Mouse (Mus musculus): ENCODE measurements around the gene Fggy. TPM values are rescaled to one million over a fixed set of nuclear protein-coding genes. Genes with fewer than 3 reads are reported as not detected.
A peak's percentile ranks its signal among the peaks of the same experiment; 100 is the strongest.

Gene Fggy
- polyA plus RNA-seq, 1 experiment from 2014 or later = 5.6 TPM

DNA sequence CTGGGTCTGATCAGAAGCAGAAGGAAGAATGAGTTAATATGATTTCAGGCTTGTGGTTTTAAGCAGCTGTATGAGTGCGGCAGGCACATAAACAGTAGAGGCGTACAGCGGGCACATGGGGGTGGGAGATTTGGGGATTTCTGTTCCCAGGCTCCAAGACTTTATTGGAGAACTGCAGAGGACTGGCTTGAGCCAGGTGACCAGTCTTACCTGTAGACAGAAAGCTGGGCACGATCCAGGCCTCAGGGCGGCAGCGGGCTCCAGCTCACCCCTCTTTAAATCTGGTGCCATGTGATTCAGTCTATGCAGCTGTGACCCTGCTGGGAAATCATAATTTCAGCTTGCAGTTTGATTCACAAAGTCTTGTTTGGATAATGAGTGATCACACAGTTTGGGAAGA is 189.6 kb downstream of the Fggy start:
- no peak overlapping the region for H3K4me2 ChIP-seq (ENCODE audit: low read length)
- H3K9ac ChIP-seq (replicated peaks; ENCODE audit: low read depth, low read length) = no peak overlapping the region
- H3K4me3 ChIP-seq (replicated peaks; ENCODE audit: low read length) = no peak overlapping the region

DNA sequence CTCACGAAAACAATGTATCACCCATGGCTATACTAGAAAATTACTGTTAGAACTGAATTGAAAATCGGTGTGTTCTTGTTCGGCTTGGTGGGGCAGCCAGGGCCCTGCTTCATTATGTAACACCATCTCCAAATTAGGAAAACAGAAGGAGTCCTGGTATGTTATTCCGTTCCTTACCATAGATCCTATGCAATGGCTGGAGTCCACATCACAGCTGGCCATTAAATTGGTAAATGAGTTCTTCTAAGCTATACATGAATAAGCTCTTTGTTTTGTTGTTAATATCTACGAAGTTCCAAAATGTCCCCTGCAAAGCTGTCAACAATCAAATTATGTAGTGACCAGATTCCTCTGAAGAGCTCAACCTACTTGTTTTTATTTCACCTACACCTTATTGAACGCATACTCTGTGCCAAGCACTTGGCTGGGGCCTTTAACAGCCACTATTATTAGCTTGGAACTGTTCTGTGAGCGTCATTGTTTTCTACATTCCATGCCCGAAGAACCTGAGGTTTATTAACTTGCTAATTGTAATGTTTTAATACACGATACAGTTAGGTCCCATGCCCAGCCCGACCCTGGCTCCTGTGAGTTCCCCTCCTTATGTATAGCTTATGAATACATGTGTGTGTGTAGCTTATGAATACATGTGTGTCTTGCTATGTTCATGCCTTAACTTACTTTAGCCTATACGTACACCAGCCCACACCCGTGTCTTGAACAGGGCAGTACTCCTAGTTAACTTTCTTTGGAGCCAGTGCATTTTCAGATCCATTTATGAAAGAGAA is 190.3 kb downstream of the Fggy start:
- Histone ChIP-seq H3K9ac (replicated peaks; ENCODE audit: low read depth, low read length) (no peak overlapping the region), H3K27ac (ENCODE audit: low read length) (no peak overlapping the region), H3K4me2 (ENCODE audit: low read length) (no peak overlapping the region), H3K4me1 (replicated peaks; ENCODE audit: control insufficient read depth, insufficient read depth, low read length) (peaks cover 2% of the 10 kb centered on the region; the same call in 1 of the 2 replicates), H3K9me3 (ENCODE audit: control insufficient read depth, low read length) (no peaks in the 10 kb centered on the region), H3K36me3 (ENCODE audit: control insufficient read depth, insufficient read depth) (no peaks in the 10 kb centered on the region), H3K4me3 (replicated peaks; ENCODE audit: low read length) (no peak overlapping the region), H3K27me3 (replicated peaks; ENCODE audit: control insufficient read depth, insufficient read depth, low read length) (no peaks in the 10 kb centered on the region)
- 42% methylated on average over 12 of the region's 12 CpGs for WGBS
- no peak for ATAC-seq

More for the DNA sequence above, 189.6 kb downstream of the Fggy start:
- 84% methylated on average over 6 of the region's 6 CpGs for WGBS
- Histone ChIP-seq H3K27ac (ENCODE audit: low read length) (no peak overlapping the region), H3K4me1 (replicated peaks; ENCODE audit: control insufficient read depth, insufficient read depth, low read length) (no peaks in the 10 kb centered on the region), H3K36me3 (ENCODE audit: control insufficient read depth, insufficient read depth) (no peaks in the 10 kb centered on the region), H3K27me3 (replicated peaks; ENCODE audit: control insufficient read depth, insufficient read depth, low read length) (no peaks in the 10 kb centered on the region), H3K9me3 (ENCODE audit: control insufficient read depth, low read length) (no peaks in the 10 kb centered on the region)
- ATAC-seq = no peak

DNA sequence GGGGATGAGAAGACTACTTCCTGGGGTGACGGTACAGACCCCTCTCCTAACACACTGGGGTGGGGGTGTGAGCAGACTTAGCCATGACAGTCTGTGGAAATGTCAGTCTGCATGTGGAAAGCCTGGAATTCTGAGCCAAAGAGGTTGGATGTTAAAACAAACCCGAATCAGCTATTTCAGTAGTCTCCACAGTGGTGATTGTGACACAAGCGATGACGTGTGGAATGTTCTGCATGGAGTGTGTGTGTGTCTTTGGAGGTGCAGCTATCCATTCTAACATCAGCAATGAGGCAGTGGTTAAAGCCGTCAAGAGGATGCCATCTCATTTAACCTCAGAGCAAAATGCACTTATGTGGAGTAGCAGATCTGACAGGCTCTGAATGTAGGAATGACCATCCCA is 192.9 kb downstream of the Fggy start:
- no peak for ATAC-seq
- no peak overlapping the region for H3K27ac ChIP-seq (ENCODE audit: low read length)
- WGBS = 86% methylated on average over 5 of the region's 5 CpGs
- H3K4me3 ChIP-seq (replicated peaks; ENCODE audit: low read length) = no peak overlapping the region
- H3K4me2 ChIP-seq (ENCODE audit: low read length) = no peak overlapping the region
- no peaks in the 10 kb centered on the region for H3K27me3 ChIP-seq (replicated peaks; ENCODE audit: control insufficient read depth, insufficient read depth, low read length)
- H3K9ac ChIP-seq (replicated peaks; ENCODE audit: low read depth, low read length) = no peak overlapping the region
- no peaks in the 10 kb centered on the region for H3K9me3 ChIP-seq (ENCODE audit: control insufficient read depth, low read length)
- H3K4me1 ChIP-seq (replicated peaks; ENCODE audit: control insufficient read depth, insufficient read depth, low read length) = peaks cover 6% of the 10 kb centered on the region; the same call in 1 of the 2 replicates
- no peaks in the 10 kb centered on the region for H3K36me3 ChIP-seq (ENCODE audit: control insufficient read depth, insufficient read depth)

DNA sequence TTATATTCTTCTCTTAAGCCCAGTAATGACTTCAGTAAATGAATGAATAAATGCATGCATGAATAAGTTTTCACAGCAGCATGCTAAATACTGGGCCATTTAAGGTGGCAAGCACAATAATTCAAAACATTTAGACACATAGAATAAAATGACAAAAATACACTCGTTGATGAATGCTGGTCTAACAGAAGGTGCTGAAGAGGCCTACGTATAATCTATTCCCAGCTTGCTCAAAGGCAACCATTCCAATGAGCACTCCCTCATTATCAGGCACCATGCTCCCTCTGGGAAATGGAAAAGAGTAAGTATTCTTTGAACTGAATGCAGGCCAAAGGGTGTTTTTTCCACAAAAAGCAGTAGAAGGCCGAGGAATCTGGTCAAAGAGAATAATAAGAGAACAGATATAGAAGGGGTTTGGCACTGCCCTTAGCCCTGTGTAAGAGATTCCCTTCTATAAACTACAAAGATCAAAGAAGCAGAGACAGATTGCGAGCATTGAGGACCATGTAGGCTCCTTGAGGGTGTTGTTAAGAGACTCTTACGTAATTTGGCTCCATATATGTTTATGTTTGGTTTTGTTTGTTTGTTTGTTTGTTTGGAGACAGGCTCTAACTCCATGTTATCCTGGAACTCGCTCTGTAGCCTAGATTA is 195.4 kb downstream of the Fggy start:
- no peak overlapping the region for H3K4me3 ChIP-seq (replicated peaks; ENCODE audit: low read length)
- no peak overlapping the region for H3K9ac ChIP-seq (replicated peaks; ENCODE audit: low read depth, low read length)
- H3K9me3 ChIP-seq (ENCODE audit: control insufficient read depth, low read length) = no peaks in the 10 kb centered on the region
- H3K27ac ChIP-seq (ENCODE audit: low read length) = no peak overlapping the region
- H3K27me3 ChIP-seq (replicated peaks; ENCODE audit: control insufficient read depth, insufficient read depth, low read length) = no peaks in the 10 kb centered on the region
- WGBS = 29% methylated on average over 6 of the region's 6 CpGs
- ATAC-seq = peak; percentile 86
- H3K4me1 ChIP-seq (replicated peaks; ENCODE audit: control insufficient read depth, insufficient read depth, low read length) = peaks cover 6% of the 10 kb centered on the region; the same call in 1 of the 2 replicates
- H3K36me3 ChIP-seq (ENCODE audit: control insufficient read depth, insufficient read depth) = no peaks in the 10 kb centered on the region
- H3K4me2 ChIP-seq (ENCODE audit: low read length) = no peak overlapping the region

DNA sequence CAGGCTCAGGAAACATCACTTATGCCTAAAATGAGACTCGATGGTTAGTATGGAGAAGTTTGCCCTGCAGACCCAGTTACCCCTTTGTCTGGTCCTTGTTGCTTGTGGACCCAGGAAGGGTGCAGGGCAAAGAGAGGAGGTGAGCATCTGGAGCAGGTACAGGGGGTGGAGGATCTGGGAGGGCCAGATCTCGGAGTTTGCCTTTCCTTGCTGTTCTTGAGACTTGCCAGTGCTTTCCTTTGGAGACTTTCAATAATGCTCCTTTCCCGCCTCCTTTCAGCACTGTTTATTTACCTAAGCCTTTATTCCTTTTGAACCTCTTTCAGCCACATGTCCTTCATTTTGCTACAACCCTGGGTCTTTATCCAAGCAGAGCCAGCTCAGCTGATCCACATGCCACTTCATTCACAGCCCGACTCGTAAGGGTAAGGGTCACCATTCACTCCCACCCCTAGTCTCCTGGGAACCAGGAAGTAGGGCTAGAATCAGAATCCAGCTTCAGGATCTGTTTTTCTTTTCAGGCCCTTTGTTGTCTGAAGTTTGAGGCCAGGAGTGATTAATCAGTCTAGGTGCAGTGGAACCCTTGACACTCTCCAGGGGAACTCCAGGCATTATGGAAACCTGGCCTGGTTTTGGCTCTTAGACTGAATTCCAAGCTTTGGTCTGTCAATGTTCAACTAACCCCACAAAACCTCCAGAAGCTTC is 201.9 kb downstream of the Fggy start:
- Histone ChIP-seq H3K9me3 (ENCODE audit: control insufficient read depth, low read length) (no peaks in the 10 kb centered on the region), H3K4me1 (replicated peaks; ENCODE audit: control insufficient read depth, insufficient read depth, low read length) (no peaks in the 10 kb centered on the region), H3K4me2 (ENCODE audit: low read length) (no peak overlapping the region), H3K4me3 (replicated peaks; ENCODE audit: low read length) (no peak overlapping the region), H3K36me3 (ENCODE audit: control insufficient read depth, insufficient read depth) (no peaks in the 10 kb centered on the region), H3K9ac (replicated peaks; ENCODE audit: low read depth, low read length) (no peak overlapping the region), H3K27ac (ENCODE audit: low read length) (no peak overlapping the region), H3K27me3 (replicated peaks; ENCODE audit: control insufficient read depth, insufficient read depth, low read length) (no peaks in the 10 kb centered on the region)
- WGBS = 66% methylated on average over 5 of the region's 5 CpGs
- ATAC-seq = no peak

DNA sequence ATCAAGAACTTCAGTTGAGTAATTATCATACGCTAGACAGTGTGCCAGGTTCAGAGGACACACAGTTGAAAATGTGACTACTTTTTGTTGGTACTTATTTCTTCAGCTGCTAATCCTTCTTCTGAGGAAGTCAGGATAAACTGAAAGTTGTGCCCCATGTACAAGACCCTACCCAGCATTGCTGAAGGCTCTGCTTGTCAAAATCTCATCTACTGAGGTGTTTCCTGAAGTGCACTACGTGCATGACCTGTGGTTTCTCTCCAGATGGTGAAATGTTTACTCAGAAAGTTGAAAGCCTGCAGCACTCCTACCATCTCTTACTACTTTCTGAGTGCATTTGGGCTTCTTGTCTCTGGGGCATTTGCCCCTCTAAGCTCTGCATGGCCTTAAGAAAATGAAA is 208.1 kb downstream of the Fggy start:
- ATAC-seq = no peak
- Histone ChIP-seq H3K4me2 (ENCODE audit: low read length) (no peak overlapping the region), H3K4me1 (replicated peaks; ENCODE audit: control insufficient read depth, insufficient read depth, low read length) (no peaks in the 10 kb centered on the region), H3K36me3 (ENCODE audit: control insufficient read depth, insufficient read depth) (no peaks in the 10 kb centered on the region), H3K27ac (ENCODE audit: low read length) (no peak overlapping the region), H3K27me3 (replicated peaks; ENCODE audit: control insufficient read depth, insufficient read depth, low read length) (no peaks in the 10 kb centered on the region), H3K9me3 (ENCODE audit: control insufficient read depth, low read length) (no peaks in the 10 kb centered on the region), H3K4me3 (replicated peaks; ENCODE audit: low read length) (no peak overlapping the region), H3K9ac (replicated peaks; ENCODE audit: low read depth, low read length) (no peak overlapping the region)
- whole genome bisulfite sequencing = 83% methylated on average over 2 of the region's 2 CpGs

DNA sequence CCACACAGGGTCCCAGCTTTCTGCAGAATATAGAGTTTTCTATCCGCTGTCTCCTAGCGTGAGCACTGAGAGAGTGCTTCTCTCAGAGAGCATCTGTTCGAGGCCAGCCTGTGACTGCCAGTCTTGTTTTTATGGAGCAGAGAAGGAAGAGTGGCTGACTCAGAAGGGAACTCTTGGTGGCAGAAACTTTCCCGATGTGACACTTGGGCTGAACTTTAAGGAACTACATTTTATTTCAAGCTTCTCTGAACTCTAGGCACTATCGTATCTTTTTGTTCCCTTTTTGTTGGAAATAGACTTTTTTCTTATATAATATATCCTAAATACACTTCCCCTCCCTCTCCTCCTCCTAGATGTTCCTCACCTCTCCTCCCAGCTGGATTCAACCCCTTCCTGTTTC is 213.2 kb downstream of the Fggy start:
- Histone ChIP-seq H3K27ac (ENCODE audit: low read length) (no peak overlapping the region), H3K9ac (replicated peaks; ENCODE audit: low read depth, low read length) (no peak overlapping the region), H3K27me3 (replicated peaks; ENCODE audit: control insufficient read depth, insufficient read depth, low read length) (no peaks in the 10 kb centered on the region), H3K4me3 (replicated peaks; ENCODE audit: low read length) (no peak overlapping the region), H3K36me3 (ENCODE audit: control insufficient read depth, insufficient read depth) (no peaks in the 10 kb centered on the region), H3K9me3 (ENCODE audit: control insufficient read depth, low read length) (no peaks in the 10 kb centered on the region), H3K4me2 (ENCODE audit: low read length) (no peak overlapping the region), H3K4me1 (replicated peaks; ENCODE audit: control insufficient read depth, insufficient read depth, low read length) (no peaks in the 10 kb centered on the region)
- WGBS = 83% methylated on average over 5 of the region's 5 CpGs
- ATAC-seq = no peak

DNA sequence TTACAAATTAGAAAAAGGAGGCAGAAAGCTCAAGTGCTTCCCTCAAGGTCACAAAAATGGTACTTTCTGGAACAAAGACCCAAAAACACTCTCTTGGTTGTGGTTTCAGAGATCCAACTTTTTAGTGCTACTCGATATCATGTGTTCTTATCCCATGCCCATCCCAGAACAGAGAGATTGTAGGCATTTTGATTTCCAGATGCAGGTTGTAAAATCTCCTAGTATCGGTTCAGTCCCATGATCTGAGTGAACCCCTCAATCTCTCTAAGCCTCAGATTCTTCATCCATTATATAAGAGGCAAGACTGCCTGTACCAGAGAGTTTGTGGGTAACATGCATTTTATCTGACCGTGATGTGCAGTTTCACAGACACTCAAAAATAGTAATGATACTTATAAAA is 214.2 kb downstream of the Fggy start:
- 87% methylated on average over 3 of the region's 3 CpGs for WGBS
- H3K4me2 ChIP-seq (ENCODE audit: low read length) = no peak overlapping the region
- no peak overlapping the region for H3K27ac ChIP-seq (ENCODE audit: low read length)
- no peaks in the 10 kb centered on the region for H3K4me1 ChIP-seq (replicated peaks; ENCODE audit: control insufficient read depth, insufficient read depth, low read length)
- H3K27me3 ChIP-seq (replicated peaks; ENCODE audit: control insufficient read depth, insufficient read depth, low read length) = no peaks in the 10 kb centered on the region
- H3K9ac ChIP-seq (replicated peaks; ENCODE audit: low read depth, low read length) = no peak overlapping the region
- ATAC-seq = no peak
- H3K9me3 ChIP-seq (ENCODE audit: control insufficient read depth, low read length) = no peaks in the 10 kb centered on the region
- H3K4me3 ChIP-seq (replicated peaks; ENCODE audit: low read length) = no peak overlapping the region
- H3K36me3 ChIP-seq (ENCODE audit: control insufficient read depth, insufficient read depth) = no peaks in the 10 kb centered on the region

DNA sequence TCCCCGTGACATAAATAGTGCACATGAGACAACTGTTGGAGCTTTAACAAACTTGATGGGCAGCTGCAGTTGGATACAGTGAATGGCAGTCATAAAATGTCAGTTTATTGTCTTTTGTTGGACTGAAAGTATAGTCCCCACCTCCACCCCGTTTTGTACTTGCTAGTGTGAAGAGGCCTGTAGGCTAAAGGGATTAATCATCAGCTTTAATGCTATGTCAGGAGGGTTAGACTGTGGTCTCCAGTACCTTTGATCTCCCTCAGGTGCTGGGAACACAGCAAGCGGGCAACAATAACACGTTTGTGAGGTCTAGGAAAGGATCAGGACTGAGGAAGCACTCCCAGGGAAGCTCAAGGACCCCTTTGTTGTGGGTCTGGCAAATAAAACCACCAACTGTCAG is 214.6 kb downstream of the Fggy start:
- Histone ChIP-seq H3K4me3 (replicated peaks; ENCODE audit: low read length) (no peak overlapping the region), H3K4me2 (ENCODE audit: low read length) (no peak overlapping the region), H3K4me1 (replicated peaks; ENCODE audit: control insufficient read depth, insufficient read depth, low read length) (no peaks in the 10 kb centered on the region), H3K9ac (replicated peaks; ENCODE audit: low read depth, low read length) (no peak overlapping the region), H3K9me3 (ENCODE audit: control insufficient read depth, low read length) (no peaks in the 10 kb centered on the region), H3K27me3 (replicated peaks; ENCODE audit: control insufficient read depth, insufficient read depth, low read length) (no peaks in the 10 kb centered on the region), H3K27ac (ENCODE audit: low read length) (no peak overlapping the region), H3K36me3 (ENCODE audit: control insufficient read depth, insufficient read depth) (no peaks in the 10 kb centered on the region)
- ATAC-seq = no peak
- 38% methylated on average over 4 of the region's 4 CpGs for WGBS
